Comparison of ENCODE assay signal across 10 mouse cellular contexts in genomic region chr8:122812610-122813250, GRCm38 (mm10). TPM values are rescaled to one million over a fixed set of nuclear protein-coding genes. Genes with fewer than 3 reads are reported as not detected.
DNase-seq lines count a peak whose midpoint lies in the region; ATAC-seq and TF ChIP-seq lines count a peak whose summit lies in the region.
"Had no signal": no experiment of that assay in that cellular context is flagged by ENCODE, and none has a peak within 500 bp of the region (broad histone marks: within the 10 kb centered on the region; RNA-seq: fewer than 3 reads in every experiment).

No protein-coding gene starts in this region.

- H3K4me3 ChIP-seq in embryonic facial prominence, embryonic 12.5 days = no peak overlapping the region
- H3K4me3 ChIP-seq in embryonic facial prominence, embryonic 10.5 days = no peak overlapping the region
- H3K4me3 ChIP-seq in spleen, adult 2 months (ENCODE audit: extremely low read depth, insufficient read depth, insufficient read length) = no peak overlapping the region
- no peak overlapping the region for H3K4me3 ChIP-seq in hindbrain, postnatal 0 days (ENCODE audit: low read length)
- H3K4me3 ChIP-seq: limb, embryonic 13.5 days had no signal

- no peak overlapping the region for H3K4me2 ChIP-seq in embryonic facial prominence, embryonic 12.5 days (replicated peaks)
- H3K4me2 ChIP-seq in hindbrain, postnatal 0 days (ENCODE audit: low read depth, low read length) = no peak overlapping the region
- H3K4me2 ChIP-seq: limb, embryonic 13.5 days had no signal

- TF ChIP-seq CTCF in spleen, adult 2 months (IDR thresholded peaks at IDR 0.05; ENCODE audit: extremely low read depth, insufficient read depth, insufficient read length, insufficient replicate concordance) = peak; percentile 30; the same call in 1 of the 2 replicates
- TF ChIP-seq CTCF in hindbrain, postnatal 0 days (IDR thresholded peaks at IDR 0.05; ENCODE audit: low read depth) = peak; percentile 57

- WGBS in embryonic facial prominence, embryonic 12.5 days = 67% methylated on average over 14 of the region's 14 CpGs
- 78% methylated on average over 14 of the region's 14 CpGs for WGBS in embryonic facial prominence, embryonic 10.5 days
- 82% methylated on average over 14 of the region's 14 CpGs for WGBS in spleen, adult 2 months
- 71% methylated on average over 14 of the region's 14 CpGs for WGBS in hindbrain, postnatal 0 days

- no peak for DNase-seq in embryonic facial prominence, embryonic 10.5 days (ENCODE audit: low spot score)
- DNase-seq in spleen, adult 2 months (ENCODE audit: low read depth in 1 of 2, low spot score in 2 of 2) = no peak
- DNase-seq in spleen, adult 18-20 months = no peak
- no peak for DNase-seq in hindbrain, postnatal 0 days (ENCODE audit: low spot score)
- DNase-seq in thymus, postnatal 25 days = peak; percentile 50
- no peak for DNase-seq in layer of hippocampus, adult 11-12 months (ENCODE audit: low spot score)
- DNase-seq in right cerebral cortex, postnatal 36 days (ENCODE audit: low spot score in 2 of 2) = no peak

- H3K9ac ChIP-seq in embryonic facial prominence, embryonic 12.5 days = no peak overlapping the region
- no peak overlapping the region for H3K9ac ChIP-seq in hindbrain, postnatal 0 days (replicated peaks; ENCODE audit: low read length)
- H3K9ac ChIP-seq: limb, embryonic 13.5 days had no signal

- no peak for TF ChIP-seq POLR2A in spleen, adult 2 months (IDR thresholded peaks at IDR 0.05; ENCODE audit: low read depth, low read length)

- H3K27me3 ChIP-seq in embryonic facial prominence, embryonic 12.5 days = no peaks in the 10 kb centered on the region
- H3K27me3 ChIP-seq in embryonic facial prominence, embryonic 10.5 days (replicated peaks; ENCODE audit: low read depth, poor library complexity, severe bottlenecking) = 0 out of 2 replicates have a peak, but pooled peaks cover 3% of the 10 kb centered on the region
- no peaks in the 10 kb centered on the region for H3K27me3 ChIP-seq in spleen, adult 2 months (ENCODE audit: control insufficient read depth, insufficient read depth, low read length)
- H3K27me3 ChIP-seq in hindbrain, postnatal 0 days (ENCODE audit: insufficient read depth, low read length) = no peaks in the 10 kb centered on the region
- H3K27me3 ChIP-seq: limb, embryonic 13.5 days had no signal

- no peak overlapping the region for H3K27ac ChIP-seq in embryonic facial prominence, embryonic 12.5 days
- no peak overlapping the region; the same call in 1 of the 2 replicates for H3K27ac ChIP-seq in embryonic facial prominence, embryonic 10.5 days (replicated peaks)
- no peak overlapping the region for H3K27ac ChIP-seq in spleen, adult 2 months (ENCODE audit: insufficient read depth, low read length)
- H3K27ac ChIP-seq in hindbrain, postnatal 0 days = no peak overlapping the region
- H3K27ac ChIP-seq: limb, embryonic 13.5 days had no signal

- H3K9me3 ChIP-seq in embryonic facial prominence, embryonic 12.5 days = no peaks in the 10 kb centered on the region
- no peaks in the 10 kb centered on the region for H3K9me3 ChIP-seq in embryonic facial prominence, embryonic 10.5 days
- H3K9me3 ChIP-seq in hindbrain, postnatal 0 days (ENCODE audit: low read length) = no peaks in the 10 kb centered on the region
- H3K9me3 ChIP-seq: limb, embryonic 13.5 days had no signal

- ATAC-seq in embryonic facial prominence, embryonic 12.5 days (ENCODE audit: insufficient number of reproducible peaks, insufficient read depth, low FRiP score, low TSS enrichment) = 0 out of 2 replicates have a peak, but pooled peaks have one; percentile 16
- no peak for ATAC-seq in hindbrain, postnatal 0 days
- ATAC-seq: intestine, embryonic 16.5 days had no signal

- peaks cover 2% of the 10 kb centered on the region for H3K4me1 ChIP-seq in embryonic facial prominence, embryonic 12.5 days
- peaks cover 11% of the 10 kb centered on the region for H3K4me1 ChIP-seq in embryonic facial prominence, embryonic 10.5 days
- H3K4me1 ChIP-seq in spleen, adult 2 months (ENCODE audit: control insufficient read depth, insufficient read depth, insufficient read length) = no peaks in the 10 kb centered on the region
- H3K4me1 ChIP-seq in hindbrain, postnatal 0 days (ENCODE audit: insufficient read depth, low read length) = peaks cover 9% of the 10 kb centered on the region; the same call in 1 of the 2 replicates

- peaks cover 35% of the 10 kb centered on the region for H3K36me3 ChIP-seq in embryonic facial prominence, embryonic 12.5 days
- peaks cover 48% of the 10 kb centered on the region for H3K36me3 ChIP-seq in embryonic facial prominence, embryonic 10.5 days (replicated peaks)
- peaks cover 4% of the 10 kb centered on the region; the same call in 1 of the 2 replicates for H3K36me3 ChIP-seq in spleen, adult 2 months (ENCODE audit: control insufficient read depth, insufficient read depth, low read length)
- no peaks in the 10 kb centered on the region for H3K36me3 ChIP-seq in hindbrain, postnatal 0 days (ENCODE audit: insufficient read depth, low read length)

RNA-seq across cellular contexts. Expression of gene Cdh15, which starts 35.0 kb away (rescaled TPM):
- polyA plus RNA-seq in embryonic facial prominence, embryonic 12.5 days (2016; fragmentation: Nextera tagmentation; extraction: Ambion mirVana) = 11.3 and 11.7 TPM in 2 replicates
- 1.7 and 2.0 TPM in 2 replicates for polyA plus RNA-seq in embryonic facial prominence, embryonic 10.5 days (2016; fragmentation: Nextera tagmentation; extraction: Ambion mirVana)
- polyA plus RNA-seq in spleen, adult 2 months (2012; rRNA removed) = not detected in 2 replicates
- total RNA-seq in hindbrain, postnatal 0 days (2014; rRNA removed) = 0.72 and 0.84 TPM in 2 replicates
- polyA plus RNA-seq in hindbrain, postnatal 0 days (2015; fragmentation: Nextera tagmentation; extraction: Ambion mirVana) = 2.3 and 2.4 TPM in 2 replicates

RNA-seq across cellular contexts. Expression of gene Acsf3, which starts 37.4 kb away (rescaled TPM):
- 17.7 and 18.7 TPM in 2 replicates for polyA plus RNA-seq in embryonic facial prominence, embryonic 12.5 days (2016; fragmentation: Nextera tagmentation; extraction: Ambion mirVana)
- 15.9 and 16.4 TPM in 2 replicates for polyA plus RNA-seq in embryonic facial prominence, embryonic 10.5 days (2016; fragmentation: Nextera tagmentation; extraction: Ambion mirVana)
- 11.1 and 12.0 TPM in 2 replicates for polyA plus RNA-seq in spleen, adult 2 months (2012; rRNA removed)
- total RNA-seq in hindbrain, postnatal 0 days (2014; rRNA removed) = 19.9 and 22.3 TPM in 2 replicates
- 18.6 and 20.6 TPM in 2 replicates for polyA plus RNA-seq in hindbrain, postnatal 0 days (2015; fragmentation: Nextera tagmentation; extraction: Ambion mirVana)
